Mouse (Mus musculus) midbrain, embryonic 16.5 days (tissue): Measurements from ENCODE around the gene Marveld1. TPM values are rescaled to one million over a fixed set of nuclear protein-coding genes. Genes with fewer than 3 reads are reported as not detected.

ENCODE experiments used
- ATAC-seq: fragments of 200-750 bp; cut with Nextera tagmentation; 2 replicates; pipeline ENCODE4 v1.8.0; 2017; ENCODE audit warnings: moderate TSS enrichment
- H3K27ac ChIP-seq: fragments of 300-500 bp; sonication (generic); 2 replicates; pipeline ENCODE4 v1.5.1; 2014; ENCODE audit warnings: mild to moderate bottlenecking, low read length, mixed read lengths
- H3K27me3 ChIP-seq: fragments of 300-500 bp; sonication (generic); 2 replicates; pipeline ENCODE4 v1.6.1; 2014; ENCODE audit warnings: low read depth, low read length, mixed read lengths; ENCODE audit not compliant: control insufficient read depth, insufficient read depth
- H3K36me3 ChIP-seq: fragments of 300-500 bp; sonication (generic); 2 replicates; pipeline ENCODE4 v1.6.1; 2014; ENCODE audit warnings: mild to moderate bottlenecking, low read length, moderate library complexity, mixed read lengths; ENCODE audit not compliant: control insufficient read depth, insufficient read depth
- H3K4me1 ChIP-seq: fragments of 300-500 bp; sonication (generic); 2 replicates; pipeline ENCODE4 v1.6.1; 2014; ENCODE audit warnings: mild to moderate bottlenecking, low read length, mixed read lengths; ENCODE audit not compliant: control insufficient read depth, insufficient read depth
- H3K4me2 ChIP-seq: fragments of 300-500 bp; sonication (generic); 2 replicates; pipeline ENCODE4 v1.6.1; 2014; ENCODE audit warnings: mild to moderate bottlenecking, low read length, mixed read lengths
- H3K4me3 ChIP-seq: fragments of 300-500 bp; sonication (generic); 2 replicates; pipeline ENCODE4 v1.5.1; 2014; ENCODE audit warnings: low read depth, mild to moderate bottlenecking, low read length, moderate library complexity, mixed read lengths
- H3K9ac ChIP-seq: fragments of 300-500 bp; sonication (generic); 2 replicates; pipeline ENCODE4 v1.6.1; 2014; ENCODE audit warnings: low read depth, low read length, mixed read lengths
- H3K9me3 ChIP-seq: fragments of 300-500 bp; sonication (generic); replicated peaks from 2 replicates; pipeline ENCODE4 v1.6.1; 2014; ENCODE audit warnings: mild to moderate bottlenecking, low read length, mixed read lengths; ENCODE audit not compliant: control insufficient read depth, poor library complexity, severe bottlenecking
- WGBS: fragments of 180-500 bp; shearing (Covaris S2); extraction: QIAGEN DNeasy Blood & Tissue Kit; methylation state at CpG from one replicate; pipeline ENCODE4 v1.1.7; 2014; 5-methylcytosine and 5-hydroxymethylcytosine counted together
- polyA plus RNA-seq: library from polyadenylated mRNA; unstranded; fragments of >200 nt; fragmentation: Nextera tagmentation; extraction: Ambion mirVana; gene quantifications from 2 replicates; pipeline ENCODE4 v1.2.1, GENCODE M21; 2015

Gene Marveld1
- polyA plus RNA-seq, 1 experiment from 2014 or later = 1.8 TPM

GRCm38 (mm10) chr19:42136126-42136525 lies 11.1 kb upstream of the Marveld1 start:
- Histone ChIP-seq H3K4me3 (no peak overlapping the region), H3K27me3 (no peaks in the 10 kb centered on the region), H3K27ac (no peak overlapping the region), H3K9ac (no peak overlapping the region), H3K9me3 (no peaks in the 10 kb centered on the region), H3K4me1 (no peaks in the 10 kb centered on the region), H3K4me2 (no peak overlapping the region), H3K36me3 (no peaks in the 10 kb centered on the region)
- no peak for ATAC-seq
- WGBS = 22% methylated on average over 5 of the region's 5 CpGs

DNA sequence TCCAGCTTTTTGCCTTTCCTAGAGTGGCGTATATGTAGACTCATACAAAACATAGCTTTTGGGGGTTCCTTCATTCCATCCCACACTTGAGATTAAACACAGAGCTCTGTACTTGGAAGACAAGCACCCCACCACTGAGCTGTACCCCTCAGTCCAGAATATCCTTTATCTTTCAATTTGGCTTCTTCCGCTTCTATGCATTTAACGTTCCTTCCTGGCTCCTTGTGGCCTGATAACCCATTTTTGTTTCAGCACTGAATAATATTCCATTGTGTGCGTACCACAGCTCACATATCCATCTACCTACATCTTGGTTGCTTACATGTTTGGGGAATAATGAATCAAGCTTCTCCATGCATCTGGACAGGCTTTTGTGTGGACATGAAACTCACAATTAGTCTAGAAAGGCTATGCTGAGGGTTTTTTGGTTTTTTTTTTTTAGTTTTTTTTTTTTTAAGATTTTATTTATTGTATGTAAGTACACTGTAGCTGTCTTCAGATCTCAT lies 10.0 kb upstream of the Marveld1 start:
- Histone ChIP-seq H3K9ac (no peak overlapping the region), H3K9me3 (no peaks in the 10 kb centered on the region), H3K27me3 (no peaks in the 10 kb centered on the region), H3K4me1 (no peaks in the 10 kb centered on the region), H3K4me3 (no peak overlapping the region), H3K4me2 (no peak overlapping the region), H3K36me3 (no peaks in the 10 kb centered on the region), H3K27ac (no peak overlapping the region)
- WGBS = 96% methylated on average over 4 of the region's 4 CpGs
- no peak for ATAC-seq

GRCm38 (mm10) chr19:42138517-42139285 lies 8.5 kb upstream of the Marveld1 start:
- H3K9ac ChIP-seq = no peak overlapping the region
- H3K4me3 ChIP-seq = no peak overlapping the region
- H3K27me3 ChIP-seq = no peaks in the 10 kb centered on the region
- H3K27ac ChIP-seq = no peak overlapping the region
- ATAC-seq = no peak
- no peak overlapping the region for H3K4me2 ChIP-seq
- H3K36me3 ChIP-seq = no peaks in the 10 kb centered on the region
- no peaks in the 10 kb centered on the region for H3K9me3 ChIP-seq
- H3K4me1 ChIP-seq = no peaks in the 10 kb centered on the region
- WGBS = 88% methylated on average over 15 of the region's 15 CpGs

GRCm38 (mm10) chr19:42139724-42140517 lies 7.3 kb upstream of the Marveld1 start:
- Histone ChIP-seq H3K27ac (no peak overlapping the region), H3K36me3 (no peaks in the 10 kb centered on the region), H3K9ac (no peak overlapping the region), H3K4me3 (no peak overlapping the region), H3K4me1 (no peaks in the 10 kb centered on the region), H3K4me2 (no peak overlapping the region), H3K9me3 (no peaks in the 10 kb centered on the region), H3K27me3 (no peaks in the 10 kb centered on the region; the same call in 1 of the 2 replicates)
- ATAC-seq = no peak
- 84% methylated on average over 5 of the region's 5 CpGs for WGBS

DNA sequence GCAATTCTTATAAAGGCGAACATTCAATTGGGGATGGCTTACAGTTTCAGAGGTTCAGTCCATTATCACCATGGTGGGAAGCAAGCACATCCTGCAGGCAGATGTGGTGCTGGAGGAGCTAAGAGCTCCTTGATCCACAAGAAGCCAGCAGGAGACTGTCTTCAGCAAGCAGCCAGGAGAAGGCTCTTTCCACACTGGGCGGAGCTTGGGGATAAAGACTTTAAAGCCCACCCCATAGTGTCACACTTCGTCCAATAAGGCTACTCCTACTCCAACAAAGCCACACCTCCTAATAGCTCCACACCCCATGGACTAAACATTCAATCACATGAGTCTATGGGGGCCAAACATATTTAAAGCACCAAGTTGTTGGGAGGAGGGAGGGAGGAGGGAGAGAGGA lies 5.2 kb upstream of the Marveld1 start:
- no peak overlapping the region for H3K4me3 ChIP-seq
- H3K9me3 ChIP-seq = no peaks in the 10 kb centered on the region
- WGBS = 75% methylated on average over 3 of the region's 3 CpGs
- no peaks in the 10 kb centered on the region for H3K4me1 ChIP-seq
- ATAC-seq = no peak
- no peak overlapping the region for H3K4me2 ChIP-seq
- H3K27ac ChIP-seq = no peak overlapping the region
- H3K27me3 ChIP-seq = peaks cover 5% of the 10 kb centered on the region
- no peaks in the 10 kb centered on the region for H3K36me3 ChIP-seq
- no peak overlapping the region for H3K9ac ChIP-seq

GRCm38 (mm10) chr19:42142757-42143156 lies 4.4 kb upstream of the Marveld1 start:
- Histone ChIP-seq H3K9me3 (no peaks in the 10 kb centered on the region), H3K9ac (no peak overlapping the region), H3K27me3 (peaks cover 5% of the 10 kb centered on the region), H3K4me3 (no peak overlapping the region), H3K36me3 (no peaks in the 10 kb centered on the region), H3K4me1 (no peaks in the 10 kb centered on the region), H3K4me2 (no peak overlapping the region), H3K27ac (no peak overlapping the region)
- ATAC-seq = no peak
- WGBS = 73% methylated on average over 2 of the region's 2 CpGs

DNA sequence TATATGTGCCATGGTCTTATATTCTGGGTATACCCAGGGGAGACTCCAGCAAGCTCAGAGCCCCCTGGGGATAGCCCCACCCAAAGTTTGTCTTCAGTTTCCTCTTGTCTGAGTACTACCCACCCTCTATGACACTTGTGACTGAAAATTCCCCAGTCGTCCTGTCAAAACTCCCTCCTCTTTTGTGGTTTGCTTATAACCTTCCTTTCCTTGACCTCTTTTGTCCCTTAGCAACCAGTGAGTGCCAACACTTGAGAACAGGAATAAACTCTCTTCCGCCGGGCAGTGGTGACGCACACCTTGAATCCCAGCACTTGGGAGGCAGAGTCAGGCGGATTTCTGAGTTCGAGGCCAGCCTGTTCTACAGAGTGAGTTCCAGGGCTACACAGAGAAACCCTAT lies 3.1 kb upstream of the Marveld1 start:
- no peak for ATAC-seq
- WGBS = 59% methylated on average over 6 of the region's 6 CpGs
- Histone ChIP-seq H3K27ac (no peak overlapping the region), H3K27me3 (peaks cover 8% of the 10 kb centered on the region), H3K4me3 (no peak overlapping the region), H3K4me1 (0 out of 2 replicates have a peak, but pooled peaks cover 2% of the 10 kb centered on the region), H3K9me3 (no peaks in the 10 kb centered on the region), H3K9ac (no peak overlapping the region), H3K36me3 (no peaks in the 10 kb centered on the region), H3K4me2 (no peak overlapping the region)

GRCm38 (mm10) chr19:42144541-42145167 lies 2.5 kb upstream of the Marveld1 start:
- Histone ChIP-seq H3K4me1 (0 out of 2 replicates have a peak, but pooled peaks cover 2% of the 10 kb centered on the region), H3K9ac (no peak overlapping the region), H3K9me3 (no peaks in the 10 kb centered on the region), H3K4me2 (no peak overlapping the region), H3K27me3 (peaks cover 14% of the 10 kb centered on the region), H3K36me3 (no peaks in the 10 kb centered on the region), H3K4me3 (no peak overlapping the region), H3K27ac (no peak overlapping the region)
- WGBS = 29% methylated on average over 8 of the region's 8 CpGs
- ATAC-seq = no peak
